21 mouse cellular contexts compared by ENCODE assay signal in genomic region chr13:45332031-45332430, GRCm38 (mm10).
"Had no signal": no experiment of that assay in that cellular context is flagged by ENCODE, and none has a peak within 500 bp of the region (broad histone marks: within the 10 kb centered on the region; RNA-seq: fewer than 3 reads in every experiment).

No protein-coding gene starts in this region.

- H3K4me3 ChIP-seq: kidney, embryonic 15.5 days; left cerebral cortex, adult 2 months; limb, embryonic 12.5 days; liver, embryonic 12.5 days; liver, embryonic 15.5 days; midbrain, embryonic 12.5 days; midbrain, embryonic 15.5 days; myocyte; neural tube, embryonic 13.5 days; stomach, embryonic 15.5 days had no signal

- H3K36me3 ChIP-seq: kidney, embryonic 15.5 days; limb, embryonic 12.5 days; liver, embryonic 12.5 days; liver, embryonic 15.5 days; midbrain, embryonic 12.5 days; midbrain, embryonic 15.5 days; neural tube, embryonic 13.5 days; stomach, embryonic 15.5 days had no signal

- H3K9ac ChIP-seq: kidney, embryonic 15.5 days; limb, embryonic 12.5 days; liver, embryonic 12.5 days; liver, embryonic 15.5 days; midbrain, embryonic 12.5 days; midbrain, embryonic 15.5 days; neural tube, embryonic 13.5 days; stomach, embryonic 15.5 days had no signal

- H3K4me1 ChIP-seq: kidney, embryonic 15.5 days; limb, embryonic 12.5 days; liver, embryonic 12.5 days; liver, embryonic 15.5 days; midbrain, embryonic 12.5 days; midbrain, embryonic 15.5 days; neural tube, embryonic 13.5 days; stomach, embryonic 15.5 days had no signal

- H3K27me3 ChIP-seq: kidney, embryonic 15.5 days; limb, embryonic 12.5 days; midbrain, embryonic 12.5 days; midbrain, embryonic 15.5 days; neural tube, embryonic 13.5 days; stomach, embryonic 15.5 days had no signal

- ATAC-seq: liver, embryonic 12.5 days; midbrain, embryonic 15.5 days had no signal

- H3K4me2 ChIP-seq: kidney, embryonic 15.5 days; limb, embryonic 12.5 days; liver, embryonic 12.5 days; liver, embryonic 15.5 days; midbrain, embryonic 12.5 days; midbrain, embryonic 15.5 days; neural tube, embryonic 13.5 days; stomach, embryonic 15.5 days had no signal

- DNase-seq: kidney, adult 8-10 months; kidney, postnatal 10 days; kidney, postnatal 36 days; layer of hippocampus, postnatal 36 days; liver; lung, adult 18-20 months; retina, postnatal 1 day; right cerebral cortex, postnatal 25 days; spleen, adult 18-20 months; thymus, postnatal 25 days had no signal

- H3K27ac ChIP-seq: kidney, embryonic 15.5 days; left cerebral cortex, adult 2 months; limb, embryonic 12.5 days; liver, embryonic 12.5 days; liver, embryonic 15.5 days; macrophage; midbrain, embryonic 12.5 days; midbrain, embryonic 15.5 days; neural tube, embryonic 13.5 days; stomach, embryonic 15.5 days had no signal

- H3K9me3 ChIP-seq: limb, embryonic 12.5 days; liver, embryonic 12.5 days; liver, embryonic 15.5 days; midbrain, embryonic 12.5 days; midbrain, embryonic 15.5 days; neural tube, embryonic 13.5 days; stomach, embryonic 15.5 days had no signal
